Mouse (Mus musculus): ENCODE measurements around the gene Kdm5b. TPM values are rescaled to one million over a fixed set of nuclear protein-coding genes. Genes with fewer than 3 reads are reported as not detected.

The Kdm5b gene
- total and polyA plus RNA-seq, 3 experiments = 22.4 to 174 (median 70.7) TPM

- Histone ChIP-seq H3K4me3 (ENCODE audit: low read depth, low read length) (no peak overlapping the region), H3K36me3 (replicated peaks) (no peaks in the 10 kb centered on the region), H3K9me3 (replicated peaks) (no peaks in the 10 kb centered on the region), H3K4me1 (ENCODE audit: insufficient read depth, low read depth, low read length) (no peaks in the 10 kb centered on the region), H3K27me3 (ENCODE audit: insufficient read depth, low read length) (peaks cover 10% of the 10 kb centered on the region)
- no peak for ATAC-seq (ENCODE audit: extremely low read depth, insufficient number of reproducible peaks, low FRiP score, poor library complexity, severe bottlenecking)
- TF ChIP-seq CTCF (IDR thresholded peaks at IDR 0.05; ENCODE audit: low read depth, low read length) (no peak), POLR2AphosphoS5 (IDR thresholded peaks at IDR 0.05; ENCODE audit: insufficient replicate concordance, low read depth, low read length) (no peak), GATA1 (IDR thresholded peaks at IDR 0.05; ENCODE audit: borderline replicate concordance, low read length) (no peak), TAL1 (conservative IDR thresholded peaks at IDR 0.05; ENCODE audit: low read depth, low read length) (no peak), GATA2 (IDR thresholded peaks at IDR 0.05; ENCODE audit: borderline replicate concordance, low read depth, low read length) (no peak)
- DNase-seq (ENCODE audit: low spot score) = no peak
Observed at GRCm38 (mm10) chr1:134671234-134672070, 111.5 kb downstream of the Kdm5b start.

GRCm38 (mm10) chr1:134674312-134674711, 114.3 kb downstream of the Kdm5b start:
- H3K4me1 ChIP-seq (ENCODE audit: insufficient read depth, low read depth, low read length) = no peaks in the 10 kb centered on the region
- DNase-seq (ENCODE audit: low spot score) (peak; percentile 30), ATAC-seq (ENCODE audit: extremely low read depth, insufficient number of reproducible peaks, low FRiP score, poor library complexity, severe bottlenecking) (no peak)
- peaks cover 18% of the 10 kb centered on the region for H3K27me3 ChIP-seq (ENCODE audit: insufficient read depth, low read length)
- TF ChIP-seq TAL1 (conservative IDR thresholded peaks at IDR 0.05; ENCODE audit: low read depth, low read length) = no peak
- TF ChIP-seq POLR2AphosphoS5 (IDR thresholded peaks at IDR 0.05; ENCODE audit: insufficient replicate concordance, low read depth, low read length) = no peak
- peak; percentile 25 for TF ChIP-seq CTCF (IDR thresholded peaks at IDR 0.05; ENCODE audit: low read depth, low read length)
- no peak for TF ChIP-seq GATA1 (IDR thresholded peaks at IDR 0.05; ENCODE audit: borderline replicate concordance, low read length)
- no peak for TF ChIP-seq GATA2 (IDR thresholded peaks at IDR 0.05; ENCODE audit: borderline replicate concordance, low read depth, low read length)
- H3K36me3 ChIP-seq (replicated peaks) = no peaks in the 10 kb centered on the region
- H3K9me3 ChIP-seq (replicated peaks) = no peaks in the 10 kb centered on the region
- no peak overlapping the region for H3K4me3 ChIP-seq (ENCODE audit: low read depth, low read length)

GRCm38 (mm10) chr1:134679445-134679844, 119.5 kb downstream of the Kdm5b start:
- Histone ChIP-seq H3K36me3 (replicated peaks) (no peaks in the 10 kb centered on the region), H3K27me3 (ENCODE audit: insufficient read depth, low read length) (peaks cover 27% of the 10 kb centered on the region), H3K4me3 (ENCODE audit: low read depth, low read length) (no peak overlapping the region), H3K9me3 (replicated peaks) (no peaks in the 10 kb centered on the region), H3K4me1 (ENCODE audit: insufficient read depth, low read depth, low read length) (no peaks in the 10 kb centered on the region)
- DNase-seq (ENCODE audit: low spot score) (no peak), ATAC-seq (ENCODE audit: extremely low read depth, insufficient number of reproducible peaks, low FRiP score, poor library complexity, severe bottlenecking) (no peak)
- no peak for TF ChIP-seq TAL1 (conservative IDR thresholded peaks at IDR 0.05; ENCODE audit: low read depth, low read length)
- no peak for TF ChIP-seq POLR2AphosphoS5 (IDR thresholded peaks at IDR 0.05; ENCODE audit: insufficient replicate concordance, low read depth, low read length)
- no peak for TF ChIP-seq CTCF (IDR thresholded peaks at IDR 0.05; ENCODE audit: low read depth, low read length)
- no peak for TF ChIP-seq GATA2 (IDR thresholded peaks at IDR 0.05; ENCODE audit: borderline replicate concordance, low read depth, low read length)
- no peak for TF ChIP-seq GATA1 (IDR thresholded peaks at IDR 0.05; ENCODE audit: borderline replicate concordance, low read length)

- H3K27me3 ChIP-seq (ENCODE audit: insufficient read depth, low read length) = peaks cover 23% of the 10 kb centered on the region
- no peaks in the 10 kb centered on the region for H3K36me3 ChIP-seq (replicated peaks)
- H3K4me1 ChIP-seq (ENCODE audit: insufficient read depth, low read depth, low read length) = no peaks in the 10 kb centered on the region
- DNase-seq (ENCODE audit: low spot score) (no peak), ATAC-seq (ENCODE audit: extremely low read depth, insufficient number of reproducible peaks, low FRiP score, poor library complexity, severe bottlenecking) (no peak)
- TF ChIP-seq GATA2 (IDR thresholded peaks at IDR 0.05; ENCODE audit: borderline replicate concordance, low read depth, low read length) (no peak), POLR2AphosphoS5 (IDR thresholded peaks at IDR 0.05; ENCODE audit: insufficient replicate concordance, low read depth, low read length) (no peak), TAL1 (conservative IDR thresholded peaks at IDR 0.05; ENCODE audit: low read depth, low read length) (no peak), CTCF (IDR thresholded peaks at IDR 0.05; ENCODE audit: low read depth, low read length) (no peak), GATA1 (IDR thresholded peaks at IDR 0.05; ENCODE audit: borderline replicate concordance, low read length) (no peak)
- no peaks in the 10 kb centered on the region for H3K9me3 ChIP-seq (replicated peaks)
- no peak overlapping the region for H3K4me3 ChIP-seq (ENCODE audit: low read depth, low read length)
Observed at GRCm38 (mm10) chr1:134680617-134681016, 120.6 kb downstream of the Kdm5b start.

- Histone ChIP-seq H3K4me3 (ENCODE audit: low read depth, low read length) (no peak overlapping the region), H3K9me3 (replicated peaks) (no peaks in the 10 kb centered on the region), H3K4me1 (ENCODE audit: insufficient read depth, low read depth, low read length) (no peaks in the 10 kb centered on the region), H3K27me3 (ENCODE audit: insufficient read depth, low read length) (peaks cover 18% of the 10 kb centered on the region; the same call in 1 of the 2 replicates), H3K36me3 (replicated peaks) (no peaks in the 10 kb centered on the region)
- TF ChIP-seq GATA2 (IDR thresholded peaks at IDR 0.05; ENCODE audit: borderline replicate concordance, low read depth, low read length) (no peak), TAL1 (conservative IDR thresholded peaks at IDR 0.05; ENCODE audit: low read depth, low read length) (no peak), GATA1 (IDR thresholded peaks at IDR 0.05; ENCODE audit: borderline replicate concordance, low read length) (no peak), POLR2AphosphoS5 (IDR thresholded peaks at IDR 0.05; ENCODE audit: insufficient replicate concordance, low read depth, low read length) (no peak), CTCF (IDR thresholded peaks at IDR 0.05; ENCODE audit: low read depth, low read length) (no peak)
- no peak for DNase-seq (ENCODE audit: low spot score)
- no peak for ATAC-seq (ENCODE audit: extremely low read depth, insufficient number of reproducible peaks, low FRiP score, poor library complexity, severe bottlenecking)
Observed at GRCm38 (mm10) chr1:134682460-134682859, 122.5 kb downstream of the Kdm5b start.

Other genes with a start within 250 kb of the Kdm5b start
- not detected in 2 replicates for gene Ppfia4, start 227.2 kb upstream of the Kdm5b start, total RNA-seq (2014; fragmentation: Nextera tagmentation)
- gene Ppfia4, start 227.2 kb upstream of the Kdm5b start, total RNA-seq (2017) = 0.05 TPM in 1 of 2 replicates, not detected in the other
- 0.13 and 0.20 TPM in 2 replicates for gene Ppfia4, start 227.2 kb upstream of the Kdm5b start, polyA plus RNA-seq (2012)
- gene Tmem183a, start 198.2 kb upstream of the Kdm5b start, total RNA-seq (2014; fragmentation: Nextera tagmentation) = 65.9 and 81.3 TPM in 2 replicates
- 84.9 and 94.0 TPM in 2 replicates for gene Tmem183a, start 198.2 kb upstream of the Kdm5b start, total RNA-seq (2017)
- gene Tmem183a, start 198.2 kb upstream of the Kdm5b start, polyA plus RNA-seq (2012) = 37.8 and 49.1 TPM in 2 replicates
- not detected in 2 replicates for gene 4933406M09Rik, start 174.2 kb upstream of the Kdm5b start, total RNA-seq (2014; fragmentation: Nextera tagmentation)
- 0.06 and 0.16 TPM in 2 replicates for gene 4933406M09Rik, start 174.2 kb upstream of the Kdm5b start, total RNA-seq (2017)
- gene 4933406M09Rik, start 174.2 kb upstream of the Kdm5b start, polyA plus RNA-seq (2012) = not detected in 2 replicates
- gene Cyb5r1, start 154.6 kb upstream of the Kdm5b start, total RNA-seq (2014; fragmentation: Nextera tagmentation) = 115 and 119 TPM in 2 replicates
- gene Cyb5r1, start 154.6 kb upstream of the Kdm5b start, total RNA-seq (2017) = 41.6 and 42.1 TPM in 2 replicates
- 48.1 and 59.5 TPM in 2 replicates for gene Cyb5r1, start 154.6 kb upstream of the Kdm5b start, polyA plus RNA-seq (2012)
- gene Adipor1, start 144.8 kb upstream of the Kdm5b start, total RNA-seq (2014; fragmentation: Nextera tagmentation) = 154 and 168 TPM in 2 replicates
- gene Adipor1, start 144.8 kb upstream of the Kdm5b start, total RNA-seq (2017) = 82.0 and 88.8 TPM in 2 replicates
- 97.2 and 129 TPM in 2 replicates for gene Adipor1, start 144.8 kb upstream of the Kdm5b start, polyA plus RNA-seq (2012)
- gene Klhl12, start 104.6 kb upstream of the Kdm5b start, total RNA-seq (2014; fragmentation: Nextera tagmentation) = 26.2 and 42.8 TPM in 2 replicates
- gene Klhl12, start 104.6 kb upstream of the Kdm5b start, total RNA-seq (2017) = 36.9 and 39.0 TPM in 2 replicates
- 4.8 and 5.1 TPM in 2 replicates for gene Klhl12, start 104.6 kb upstream of the Kdm5b start, polyA plus RNA-seq (2012)
- 24.7 and 27.9 TPM in 2 replicates for gene Rabif, start 65.5 kb upstream of the Kdm5b start, total RNA-seq (2014; fragmentation: Nextera tagmentation)
- 32.2 and 33.5 TPM in 2 replicates for gene Rabif, start 65.5 kb upstream of the Kdm5b start, total RNA-seq (2017)
- gene Rabif, start 65.5 kb upstream of the Kdm5b start, polyA plus RNA-seq (2012) = 9.2 and 12.8 TPM in 2 replicates
- not detected in 2 replicates for gene Mgat4e, start 10.5 kb upstream of the Kdm5b start, total RNA-seq (2014; fragmentation: Nextera tagmentation)
- gene Mgat4e, start 10.5 kb upstream of the Kdm5b start, total RNA-seq (2017) = 0.38 and 0.64 TPM in 2 replicates
- not detected in 2 replicates for gene Mgat4e, start 10.5 kb upstream of the Kdm5b start, polyA plus RNA-seq (2012)
- gene Syt2, start 86.5 kb downstream of the Kdm5b start, total RNA-seq (2014; fragmentation: Nextera tagmentation) = not detected in 2 replicates
- gene Syt2, start 86.5 kb downstream of the Kdm5b start, total RNA-seq (2017) = 0.29 and 0.66 TPM in 2 replicates
- not detected in 2 replicates for gene Syt2, start 86.5 kb downstream of the Kdm5b start, polyA plus RNA-seq (2012)

Data from G1E (cell line).